Mouse (Mus musculus): ENCODE data around the gene Rab23.

GRCm38 (mm10) chr1:33784561-33784960 is 64.9 kb downstream of the Rab23 start:
- TF ChIP-seq CTCF (IDR thresholded peaks at IDR 0.05; ENCODE audit: low read depth) (no peak), EP300 (IDR thresholded peaks at IDR 0.05; ENCODE audit: low read depth) (no peak)
